Mouse (Mus musculus) liver, embryonic 14.5 days (tissue): ENCODE data around the gene Slc25a4.

ENCODE experiments used
- CTCF ChIP-seq: IDR thresholded peaks from 2 replicates; pipeline ENCODE4 v1.5.1; 2016; ENCODE audit warnings: antibody characterized with exemption, low read depth, control low read depth
- EP300 ChIP-seq: IDR thresholded peaks from 2 replicates; pipeline ENCODE4 v1.6.1; 2016; ENCODE audit warnings: antibody characterized with exemption, low read depth

DNA sequence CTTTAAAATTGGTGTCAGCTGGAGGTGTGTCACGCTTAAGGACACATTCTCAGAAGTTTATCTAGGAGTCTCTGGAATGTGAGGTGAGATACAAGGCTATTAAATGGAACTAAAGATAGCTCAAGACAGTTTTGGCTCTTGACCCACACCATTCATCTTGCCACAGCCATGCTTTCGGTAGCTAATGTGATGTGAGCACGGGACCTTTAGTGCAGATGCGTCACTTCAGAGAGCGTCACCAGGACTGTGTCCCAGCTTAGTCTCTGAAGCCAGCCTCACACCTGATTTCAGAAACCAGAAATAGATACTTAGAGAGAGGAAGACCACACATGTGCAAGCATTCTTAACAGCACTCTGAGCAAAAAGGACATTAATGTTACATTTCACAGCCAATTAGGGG is 15.5 kb upstream of the Slc25a4 start:
- TF ChIP-seq CTCF (no peak), EP300 (no peak)
